Mouse (Mus musculus) cerebellum, adult 11 months (tissue): Measurements from ENCODE around the gene Tufm.

Source experiments
- DNase-seq: peaks from one replicate; pipeline ENCODE4 v3.0.0; 2022

The Tufm gene

DNA sequence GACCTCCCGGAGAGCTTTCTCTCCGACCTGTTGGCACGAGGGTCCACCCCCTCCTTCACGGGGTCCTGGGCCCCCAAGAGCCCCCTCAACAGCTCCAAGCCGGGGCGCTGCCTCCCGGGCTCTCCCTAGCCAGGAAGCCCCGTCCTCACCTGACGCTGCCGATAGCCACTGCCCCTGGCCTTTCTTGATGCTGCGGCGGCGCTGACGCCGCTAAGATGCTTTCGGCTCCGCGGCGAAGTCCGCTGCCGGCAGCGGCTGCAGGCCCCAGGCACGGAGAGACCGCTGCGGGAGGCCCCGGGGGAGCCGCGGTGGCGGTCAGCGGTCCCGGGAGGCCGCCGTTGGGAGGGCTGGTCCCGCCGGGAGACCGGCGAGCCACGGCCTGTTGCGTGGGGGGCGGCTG lies 15.6 kb downstream of the Tufm start:
- no peak for DNase-seq

DNA sequence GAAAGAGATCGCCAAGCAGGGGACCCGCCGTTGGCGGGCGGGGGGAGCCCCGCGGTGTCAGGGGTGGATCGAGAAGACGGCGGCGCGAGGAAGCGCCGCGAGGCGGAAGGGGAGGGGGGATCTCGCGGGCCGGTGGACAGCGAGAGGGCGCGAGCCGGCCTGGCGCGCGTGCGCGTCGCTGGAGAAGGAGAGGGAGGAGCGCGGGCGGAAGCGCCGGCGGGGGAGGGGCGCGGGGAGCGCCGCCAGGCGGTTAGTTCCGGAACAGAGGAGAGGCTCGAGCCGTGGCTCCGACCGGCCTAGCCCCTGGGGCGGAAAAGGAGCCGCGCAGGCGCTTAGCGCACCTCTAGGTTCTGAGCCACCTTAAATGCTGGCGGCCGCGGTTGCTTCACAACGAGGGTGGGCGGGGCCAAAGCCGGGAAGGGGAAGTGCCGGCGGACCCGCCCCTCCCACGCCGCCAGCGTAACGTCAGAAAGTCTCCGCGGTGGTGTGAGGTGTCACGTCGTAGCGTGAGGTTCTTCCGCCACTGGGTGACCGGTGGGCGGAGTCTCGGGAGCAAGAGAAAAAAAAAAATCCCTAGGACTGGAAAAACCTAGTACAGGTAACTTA lies 16.2 kb downstream of the Tufm start, which contains the start of gene Atxn2l:
Atxn2l (minus strand) TSS at position 165 of the 606 bp plus-strand sequence.
- peak; percentile 99 for DNase-seq

DNA sequence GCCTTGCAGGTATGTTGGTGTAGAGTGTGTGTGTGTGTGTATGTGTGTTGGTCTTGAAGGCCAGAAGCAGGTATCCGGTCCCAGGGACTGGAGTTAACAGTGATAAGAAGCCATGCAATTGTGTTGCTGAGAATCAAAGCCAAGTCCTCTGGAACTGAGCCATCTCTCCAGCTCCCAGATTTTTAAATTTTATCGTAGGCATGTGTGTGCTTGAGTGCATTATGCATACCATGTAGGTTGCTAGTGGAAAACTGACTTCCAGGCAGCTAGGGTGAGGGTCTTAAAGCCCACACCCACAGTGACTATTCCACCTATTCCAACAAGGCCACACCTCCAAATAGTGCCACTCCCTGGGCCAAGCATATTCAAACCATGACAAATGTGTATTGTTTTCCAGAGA lies 17.8 kb downstream of the Tufm start:
- no peak for DNase-seq

DNA sequence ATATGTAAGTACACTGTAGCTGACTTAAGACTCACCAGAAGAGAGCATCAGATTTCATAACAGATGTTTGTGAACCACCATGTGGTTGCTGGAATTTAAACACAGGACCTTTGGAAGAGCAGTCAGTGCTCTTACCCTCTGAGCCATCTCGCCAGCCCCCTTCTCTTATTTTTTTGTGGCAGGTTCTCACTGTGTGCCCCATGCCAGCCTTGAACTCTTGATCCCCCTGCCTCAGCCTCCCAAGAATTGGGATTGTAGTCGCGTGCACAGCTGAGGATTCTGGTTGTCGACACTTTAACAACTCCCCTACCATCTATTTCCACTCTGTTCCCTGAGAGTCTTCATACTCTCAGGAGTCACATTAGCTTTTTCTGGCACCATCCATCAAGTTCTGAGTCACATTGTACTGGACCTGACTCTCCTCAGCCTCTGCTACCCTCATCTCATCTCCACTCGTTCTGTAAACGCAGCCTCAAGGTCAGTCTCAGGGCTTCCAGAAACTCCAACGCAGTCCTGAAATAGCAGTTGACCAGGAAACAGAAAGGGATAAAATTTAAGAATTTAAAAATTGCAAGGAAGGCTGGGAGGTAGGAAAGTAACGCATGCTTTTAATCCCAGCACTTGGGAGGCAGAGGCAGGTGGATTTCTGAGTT lies 20.1 kb downstream of the Tufm start:
- no peak for DNase-seq

DNA sequence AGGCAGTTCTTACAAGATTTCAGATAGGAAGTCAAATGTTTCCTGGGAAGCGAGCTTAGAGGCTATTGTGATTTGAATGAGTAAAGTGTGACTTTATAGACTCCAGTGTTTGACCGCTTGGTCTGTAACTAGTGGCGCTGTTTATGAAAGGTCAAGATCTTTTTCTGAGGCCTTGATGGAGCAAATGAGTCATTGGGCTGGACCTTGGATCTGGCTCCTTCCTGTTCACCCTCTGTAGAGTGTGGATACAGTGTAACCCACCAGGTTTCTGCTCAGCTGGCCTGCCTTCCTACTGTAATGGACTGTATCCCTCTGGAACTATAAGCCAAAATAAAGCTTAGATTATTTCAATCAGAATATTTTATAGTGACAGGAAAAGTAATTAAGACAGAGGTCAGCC lies 24.1 kb downstream of the Tufm start:
- no peak for DNase-seq

DNA sequence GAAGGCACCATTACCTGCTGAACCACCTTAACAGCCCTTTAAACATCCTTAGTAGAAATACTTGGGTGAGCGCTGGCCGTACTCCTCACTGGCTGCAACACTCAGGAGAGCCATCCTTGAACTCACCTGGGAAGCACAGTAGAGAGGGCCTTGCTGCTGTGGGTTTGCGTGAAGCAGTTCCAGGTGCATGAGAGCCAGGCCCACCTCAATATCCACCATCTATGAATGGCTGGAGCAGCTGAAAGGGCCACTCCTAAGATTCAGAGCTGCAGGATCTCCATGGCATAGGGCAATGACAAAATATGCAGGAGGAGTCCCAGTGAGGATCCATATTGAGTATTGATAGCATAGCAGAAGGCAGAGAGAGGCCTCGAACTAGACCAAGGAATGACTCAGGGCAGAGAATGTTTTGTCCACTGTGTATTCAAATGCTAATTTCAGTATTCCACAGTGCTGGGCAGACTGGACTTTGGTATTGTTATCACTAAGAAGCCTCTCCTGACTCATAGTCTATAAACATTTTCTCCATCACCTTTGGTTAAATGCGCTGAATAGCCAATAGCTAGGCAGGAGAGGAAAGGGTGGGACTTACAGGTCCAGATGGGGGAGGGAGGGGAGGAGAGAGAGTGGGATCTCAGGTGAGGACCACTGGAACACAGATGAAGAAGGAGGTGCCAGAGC lies 31.2 kb downstream of the Tufm start:
- DNase-seq, result no peak

DNA sequence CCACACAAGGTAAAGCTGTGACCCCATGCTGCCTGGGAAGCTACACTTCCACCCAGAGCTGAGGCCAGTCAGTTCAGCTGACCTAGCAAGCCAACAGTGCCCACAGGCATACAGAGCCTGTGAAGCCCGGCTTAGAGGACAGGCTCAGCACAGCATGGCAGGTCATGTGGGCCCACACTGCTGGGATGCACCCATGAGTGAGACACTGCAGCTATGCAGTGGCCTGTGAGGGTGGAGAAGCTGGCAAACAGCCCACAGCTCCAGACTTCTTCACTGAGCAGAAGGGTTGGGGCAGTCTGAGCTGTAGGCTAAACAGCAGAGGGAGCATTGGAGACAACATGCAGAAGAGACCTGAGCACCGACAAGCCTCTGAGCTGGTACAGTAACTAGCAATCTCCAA lies 32.4 kb downstream of the Tufm start:
- no peak for DNase-seq

DNA sequence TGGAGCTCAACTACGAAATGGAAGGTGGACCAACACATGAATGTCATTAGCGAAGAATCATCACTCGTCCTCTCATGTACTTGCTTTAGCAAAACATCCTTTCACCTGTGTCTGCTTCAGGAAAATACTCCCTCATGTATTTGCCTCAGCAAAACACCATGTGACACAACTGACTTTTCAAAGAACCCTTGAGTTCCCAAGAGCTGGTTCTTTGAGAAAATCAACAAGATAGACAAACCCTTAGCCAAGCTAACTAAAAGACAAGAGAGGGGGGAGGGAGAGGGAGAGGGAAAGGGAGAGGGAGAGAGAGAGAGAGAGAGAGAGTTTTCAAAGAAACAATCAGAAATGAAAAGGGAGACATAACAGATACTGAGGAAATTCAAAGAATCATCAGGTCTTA lies 36.2 kb downstream of the Tufm start:
- DNase-seq, result no peak

DNA sequence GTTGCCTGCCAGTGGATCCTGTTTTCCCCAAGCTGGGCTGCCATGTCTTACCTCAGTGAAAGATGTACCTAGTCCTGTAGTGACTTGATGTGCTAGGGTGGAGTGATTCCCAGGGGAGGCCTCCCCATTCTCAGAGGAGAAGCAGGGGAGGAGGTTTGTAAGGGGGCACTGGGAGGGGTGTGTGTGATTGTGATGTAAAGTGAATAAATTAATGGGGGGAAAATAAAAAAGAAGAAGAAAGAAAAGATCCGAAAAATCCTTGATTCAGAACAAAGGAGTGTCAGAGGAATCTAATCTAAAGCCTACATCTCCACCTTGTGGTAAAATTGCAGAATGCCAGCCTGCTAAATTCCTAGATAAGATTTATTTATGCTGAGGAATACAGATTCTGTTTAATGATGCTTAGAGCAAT lies 41.0 kb downstream of the Tufm start:
- no peak for DNase-seq

DNA sequence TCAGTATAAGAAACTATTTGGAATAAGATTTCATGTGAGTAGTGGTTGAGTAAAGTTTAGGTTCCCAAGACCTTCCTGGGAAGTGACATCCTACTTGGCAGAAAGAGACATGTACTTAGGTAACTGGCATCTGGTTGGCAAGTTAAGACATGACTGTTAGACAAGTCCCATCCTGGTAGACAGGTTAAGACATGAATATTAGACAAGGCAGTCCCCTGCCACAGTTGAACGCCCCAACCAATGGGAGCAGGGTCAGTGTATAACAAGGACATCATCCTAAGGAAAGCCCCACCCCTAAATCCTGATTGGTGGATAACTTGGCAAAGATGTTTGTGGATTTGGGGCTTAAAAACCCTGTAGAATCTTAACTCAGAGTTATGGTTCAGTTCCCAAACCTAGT lies 46.3 kb downstream of the Tufm start:
- no peak for DNase-seq

DNA sequence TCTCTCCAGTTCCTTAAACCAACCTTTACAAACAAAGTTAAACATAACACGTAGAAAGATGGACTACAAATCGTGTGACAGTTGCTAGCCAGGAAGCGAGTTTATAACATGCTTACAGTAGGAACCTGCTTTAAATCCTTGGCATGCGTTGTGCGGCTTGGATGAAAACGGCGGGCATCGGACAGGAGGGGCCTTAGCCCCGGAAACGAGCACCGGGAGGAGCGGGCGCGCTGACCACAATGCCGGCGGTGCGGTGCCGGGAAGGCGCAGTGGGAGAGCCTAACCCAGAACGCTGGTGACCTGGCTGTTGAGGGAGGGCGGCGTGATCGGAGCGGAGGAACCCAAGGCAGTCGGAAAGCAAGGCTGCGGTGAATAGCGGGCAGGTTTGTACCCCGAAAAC lies 48.6 kb downstream of the Tufm start:
- DNase-seq, result no peak

DNA sequence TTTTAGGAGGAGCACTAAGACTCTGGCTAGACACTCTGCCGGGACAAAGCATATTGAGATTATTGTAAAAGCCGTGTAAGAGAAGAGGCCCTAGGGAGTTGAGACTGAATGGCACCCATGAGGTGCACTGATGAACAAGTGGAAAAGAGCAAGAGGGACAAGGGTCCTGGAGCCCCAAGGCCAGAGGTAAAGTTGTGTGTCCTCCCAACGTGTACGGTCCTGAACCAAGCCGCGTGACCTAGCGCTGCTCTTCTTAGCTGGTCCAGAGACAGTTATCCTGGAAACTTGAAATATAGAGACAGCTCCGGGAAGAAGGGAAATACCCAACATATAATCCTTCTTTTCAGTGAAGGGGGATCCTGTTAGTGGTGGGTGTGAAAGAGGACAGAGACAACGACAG lies 49.3 kb downstream of the Tufm start:
- no peak for DNase-seq

DNA sequence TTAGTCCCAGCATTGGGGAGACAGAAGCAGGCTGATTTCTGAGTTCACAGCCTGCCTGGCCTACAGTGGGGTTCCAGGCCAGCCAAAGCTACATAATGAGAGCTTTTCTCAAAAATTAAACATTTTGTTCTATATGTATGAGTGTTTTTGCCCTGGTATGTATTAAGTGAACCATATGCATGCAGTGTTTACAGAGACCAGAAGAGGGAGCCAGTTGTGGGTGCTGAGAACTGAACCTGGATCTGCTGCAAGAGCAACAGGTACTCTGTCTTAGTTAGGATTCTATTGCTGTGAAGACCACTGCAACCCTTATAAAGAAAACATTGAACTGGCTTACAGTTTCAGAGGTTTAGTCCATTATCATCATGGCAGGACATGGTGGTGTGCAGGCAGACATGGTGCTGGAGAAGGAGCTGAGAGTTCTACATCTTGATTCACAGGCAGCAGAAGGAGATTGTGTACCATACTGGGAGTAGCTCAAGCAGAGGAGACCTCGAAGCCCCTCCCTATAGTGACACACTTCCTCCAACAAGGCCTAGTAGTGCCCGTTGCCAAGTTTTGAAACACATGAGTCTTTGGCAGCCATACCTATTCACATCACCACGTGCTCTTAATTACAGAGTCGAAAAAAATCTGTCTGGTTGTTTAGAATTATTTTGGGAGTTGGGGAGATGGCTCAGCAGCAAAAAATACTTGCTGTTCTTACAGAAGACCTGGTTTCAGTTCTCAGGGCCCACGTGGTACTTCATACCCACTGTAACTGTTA lies 50.8 kb downstream of the Tufm start:
- DNase-seq, result no peak
